Mouse (Mus musculus) forebrain, embryonic 15.5 days (tissue): Measurements from ENCODE around the gene Mcub. TPM values are rescaled to one million over a fixed set of nuclear protein-coding genes. Genes with fewer than 3 reads are reported as not detected.

ENCODE experiments used
- ATAC-seq: fragments of 200-750 bp; cut with Nextera tagmentation; replicated peaks from 2 replicates; pipeline ENCODE4 v1.8.0; 2017; ENCODE audit warnings: mild to moderate bottlenecking, moderate TSS enrichment, moderate library complexity
- H3K27ac ChIP-seq: fragments of 300-500 bp; sonication (generic); replicated peaks from 2 replicates; pipeline ENCODE4 v1.5.1; 2015; ENCODE audit warnings: mild to moderate bottlenecking, inconsistent platforms
- H3K27me3 ChIP-seq: fragments of 300-500 bp; sonication (generic); 2 replicates; pipeline ENCODE4 v1.6.1; 2015; ENCODE audit warnings: inconsistent platforms
- H3K36me3 ChIP-seq: fragments of 300-500 bp; sonication (generic); 2 replicates; pipeline ENCODE4 v1.6.1; 2015; ENCODE audit warnings: mild to moderate bottlenecking, inconsistent platforms
- H3K4me1 ChIP-seq: fragments of 300-500 bp; sonication (generic); 2 replicates; pipeline ENCODE4 v1.6.1; 2015; ENCODE audit warnings: inconsistent platforms
- H3K4me2 ChIP-seq: fragments of 300-500 bp; sonication (generic); replicated peaks from 2 replicates; pipeline ENCODE4 v1.6.1; 2015; ENCODE audit warnings: mild to moderate bottlenecking, inconsistent platforms
- H3K4me3 ChIP-seq: fragments of 300-500 bp; sonication (generic); 2 replicates; pipeline ENCODE4 v1.5.1; 2015; ENCODE audit warnings: mild to moderate bottlenecking, inconsistent platforms
- H3K9ac ChIP-seq: fragments of 300-500 bp; sonication (generic); replicated peaks from 2 replicates; pipeline ENCODE4 v1.6.1; 2015; ENCODE audit warnings: mild to moderate bottlenecking, inconsistent platforms
- H3K9me3 ChIP-seq: fragments of 300-500 bp; sonication (generic); 2 replicates; pipeline ENCODE4 v1.6.1; 2016; ENCODE audit warnings: inconsistent platforms
- WGBS: fragments of 180-500 bp; shearing (Covaris S2); methylation state at CpG from one replicate; pipeline ENCODE4 v1.1.7; 2015; ENCODE audit warnings: mixed read lengths; 5-methylcytosine and 5-hydroxymethylcytosine counted together
- polyA plus RNA-seq: library from polyadenylated mRNA; unstranded; fragments of >200 nt; fragmentation: Nextera tagmentation; extraction: Ambion mirVana; gene quantifications from 2 replicates; pipeline ENCODE4 v1.2.1, GENCODE M21; 2015

The Mcub gene
- polyA plus RNA-seq = 6.0 and 7.6 TPM in 2 replicates

GRCm38 (mm10) chr3:129969432-129970395 lies at the start of gene Mcub:
Gene Mcub, minus strand, starts transcription at chr3:129970206.
- under 1% methylated on average over 63 of the region's 63 CpGs for WGBS
- peak within 1 kb of the TSS; percentile 61 for H3K4me3 ChIP-seq
- H3K9me3 ChIP-seq = no peaks in the 10 kb centered on the region
- peak; percentile 61 for ATAC-seq
- no peaks in the 10 kb centered on the region for H3K36me3 ChIP-seq
- H3K4me1 ChIP-seq = peaks cover 25% of the 10 kb centered on the region
- H3K27me3 ChIP-seq = no peaks in the 10 kb centered on the region
- H3K27ac ChIP-seq = peak within 1 kb of the TSS; percentile 52
- H3K4me2 ChIP-seq = peak within 1 kb of the TSS; percentile 100
- peak within 1 kb of the TSS; percentile 59 for H3K9ac ChIP-seq

GRCm38 (mm10) chr3:130012943-130013342 lies 42.9 kb upstream of the Mcub start:
- H3K27me3 ChIP-seq = no peaks in the 10 kb centered on the region
- H3K9me3 ChIP-seq = no peaks in the 10 kb centered on the region
- H3K27ac ChIP-seq = no peak overlapping the region
- no peak overlapping the region for H3K4me3 ChIP-seq
- no peak overlapping the region for H3K9ac ChIP-seq
- H3K4me2 ChIP-seq = no peak overlapping the region
- ATAC-seq = no peak
- WGBS = 84% methylated on average over 2 of the region's 2 CpGs
- H3K4me1 ChIP-seq = no peaks in the 10 kb centered on the region
- H3K36me3 ChIP-seq = peaks cover 15% of the 10 kb centered on the region

- Histone ChIP-seq H3K36me3 (peaks cover 25% of the 10 kb centered on the region), H3K9me3 (no peaks in the 10 kb centered on the region), H3K27ac (no peak overlapping the region), H3K4me2 (no peak overlapping the region), H3K4me1 (no peaks in the 10 kb centered on the region), H3K9ac (no peak overlapping the region), H3K27me3 (no peaks in the 10 kb centered on the region), H3K4me3 (no peak overlapping the region)
- no peak for ATAC-seq
- 74% methylated on average over 1 of the region's 1 CpGs for WGBS
Measured at GRCm38 (mm10) chr3:130011236-130011635, 41.2 kb upstream of the Mcub start.

GRCm38 (mm10) chr3:130006141-130006540 lies 36.1 kb upstream of the Mcub start:
- H3K9ac ChIP-seq = no peak overlapping the region
- H3K4me1 ChIP-seq = no peaks in the 10 kb centered on the region
- H3K9me3 ChIP-seq = no peaks in the 10 kb centered on the region
- 90% methylated on average over 7 of the region's 7 CpGs for WGBS
- H3K4me2 ChIP-seq = no peak overlapping the region
- no peak overlapping the region for H3K4me3 ChIP-seq
- no peaks in the 10 kb centered on the region for H3K27me3 ChIP-seq
- no peak for ATAC-seq
- no peak overlapping the region for H3K27ac ChIP-seq
- H3K36me3 ChIP-seq = peaks cover 59% of the 10 kb centered on the region

- Histone ChIP-seq H3K4me3 (no peak overlapping the region), H3K9ac (no peak overlapping the region), H3K27me3 (no peaks in the 10 kb centered on the region), H3K36me3 (peaks cover 79% of the 10 kb centered on the region), H3K4me1 (no peaks in the 10 kb centered on the region), H3K27ac (no peak overlapping the region), H3K4me2 (no peak overlapping the region), H3K9me3 (no peaks in the 10 kb centered on the region)
- WGBS = 94% methylated on average over 11 of the region's 11 CpGs
- ATAC-seq = no peak
Measured at GRCm38 (mm10) chr3:130000926-130001325, 30.9 kb upstream of the Mcub start.

GRCm38 (mm10) chr3:129998526-129998925 lies 28.5 kb upstream of the Mcub start:
- Histone ChIP-seq H3K9me3 (no peaks in the 10 kb centered on the region), H3K27ac (no peak overlapping the region), H3K4me2 (no peak overlapping the region), H3K4me3 (no peak overlapping the region), H3K36me3 (peaks cover 82% of the 10 kb centered on the region), H3K9ac (no peak overlapping the region), H3K4me1 (no peaks in the 10 kb centered on the region), H3K27me3 (no peaks in the 10 kb centered on the region)
- WGBS = 87% methylated on average over 6 of the region's 6 CpGs
- 0 out of 2 replicates have a peak, but pooled peaks have one; percentile 16 for ATAC-seq

- peaks cover 85% of the 10 kb centered on the region for H3K36me3 ChIP-seq
- 94% methylated on average over 7 of the region's 7 CpGs for WGBS
Measured at GRCm38 (mm10) chr3:129998001-129998400, 28.0 kb upstream of the Mcub start.

GRCm38 (mm10) chr3:129997324-129997723 lies 27.3 kb upstream of the Mcub start:
- WGBS = 90% methylated on average over 3 of the region's 3 CpGs
- Histone ChIP-seq H3K36me3 (peaks cover 85% of the 10 kb centered on the region), H3K9ac (no peak overlapping the region), H3K4me3 (no peak overlapping the region), H3K27me3 (no peaks in the 10 kb centered on the region), H3K4me2 (no peak overlapping the region), H3K4me1 (no peaks in the 10 kb centered on the region), H3K27ac (no peak overlapping the region), H3K9me3 (no peaks in the 10 kb centered on the region)
- ATAC-seq = no peak

More at GRCm38 (mm10) chr3:129998001-129998400, 28.0 kb upstream of the Mcub start:
- no peaks in the 10 kb centered on the region for H3K9me3 ChIP-seq
- H3K4me2 ChIP-seq = no peak overlapping the region
- no peak for ATAC-seq
- no peak overlapping the region for H3K9ac ChIP-seq
- H3K4me1 ChIP-seq = no peaks in the 10 kb centered on the region
- H3K27ac ChIP-seq = no peak overlapping the region
- H3K27me3 ChIP-seq = no peaks in the 10 kb centered on the region
- H3K4me3 ChIP-seq = no peak overlapping the region

- no peak overlapping the region for H3K4me3 ChIP-seq
- H3K9me3 ChIP-seq = no peaks in the 10 kb centered on the region
- no peak overlapping the region for H3K27ac ChIP-seq
- H3K27me3 ChIP-seq = no peaks in the 10 kb centered on the region
- H3K4me2 ChIP-seq = no peak overlapping the region
- no peak for ATAC-seq
- H3K9ac ChIP-seq = no peak overlapping the region
- 97% methylated on average over 13 of the region's 13 CpGs for WGBS
- H3K36me3 ChIP-seq = peaks cover 85% of the 10 kb centered on the region
- no peaks in the 10 kb centered on the region for H3K4me1 ChIP-seq
Measured at GRCm38 (mm10) chr3:129987297-129987696, 17.3 kb upstream of the Mcub start.

GRCm38 (mm10) chr3:129985335-129985734 lies 15.3 kb upstream of the Mcub start:
- WGBS = 95% methylated on average over 4 of the region's 4 CpGs
- Histone ChIP-seq H3K36me3 (peaks cover 77% of the 10 kb centered on the region), H3K4me1 (no peaks in the 10 kb centered on the region), H3K4me2 (no peak overlapping the region), H3K9me3 (no peaks in the 10 kb centered on the region), H3K9ac (no peak overlapping the region), H3K27ac (no peak overlapping the region), H3K27me3 (no peaks in the 10 kb centered on the region), H3K4me3 (no peak overlapping the region)
- no peak for ATAC-seq

- H3K4me1 ChIP-seq = no peaks in the 10 kb centered on the region
- 96% methylated on average over 5 of the region's 5 CpGs for WGBS
- H3K27ac ChIP-seq = no peak overlapping the region
- no peak overlapping the region for H3K4me2 ChIP-seq
- no peak for ATAC-seq
- no peaks in the 10 kb centered on the region for H3K27me3 ChIP-seq
- H3K4me3 ChIP-seq = no peak overlapping the region
- peaks cover 71% of the 10 kb centered on the region for H3K36me3 ChIP-seq
- H3K9ac ChIP-seq = no peak overlapping the region
- no peaks in the 10 kb centered on the region for H3K9me3 ChIP-seq
Measured at GRCm38 (mm10) chr3:129984797-129985196, 14.8 kb upstream of the Mcub start.

GRCm38 (mm10) chr3:129982271-129982670 lies 12.3 kb upstream of the Mcub start:
- no peak overlapping the region for H3K4me2 ChIP-seq
- no peaks in the 10 kb centered on the region for H3K4me1 ChIP-seq
- ATAC-seq = peak; percentile 12; the same call in 1 of the 2 replicates
- no peaks in the 10 kb centered on the region for H3K9me3 ChIP-seq
- H3K36me3 ChIP-seq = peaks cover 46% of the 10 kb centered on the region
- H3K9ac ChIP-seq = no peak overlapping the region
- H3K27ac ChIP-seq = no peak overlapping the region
- no peaks in the 10 kb centered on the region for H3K27me3 ChIP-seq
- H3K4me3 ChIP-seq = no peak overlapping the region
- WGBS = 58% methylated on average over 5 of the region's 5 CpGs
